Mouse (Mus musculus) intestine, postnatal 0 days (tissue): ENCODE measurements around the gene Nek4. TPM values are rescaled to one million over a fixed set of nuclear protein-coding genes. Genes with fewer than 3 reads are reported as not detected.

Experiments
- ATAC-seq: fragments of 200-750 bp; cut with Nextera tagmentation; 2 replicates; pipeline ENCODE4 v1.8.0; 2017; ENCODE audit warnings: mild to moderate bottlenecking, moderate TSS enrichment, moderate library complexity
- H3K27ac ChIP-seq: fragments of 300-500 bp; sonication (generic); 2 replicates; pipeline ENCODE4 v1.5.1; 2014; ENCODE audit warnings: mild to moderate bottlenecking, low read depth, low read length, moderate library complexity
- H3K27me3 ChIP-seq: fragments of 300-500 bp; sonication (generic); replicated peaks from 2 replicates; pipeline ENCODE4 v1.6.1; 2014; ENCODE audit warnings: low read length, mixed read lengths; ENCODE audit not compliant: control insufficient read depth, insufficient read depth
- H3K36me3 ChIP-seq: fragments of 300-500 bp; sonication (generic); 2 replicates; pipeline ENCODE4 v1.6.1; 2014; ENCODE audit warnings: mild to moderate bottlenecking, moderate library complexity; ENCODE audit not compliant: control insufficient read depth, insufficient read depth
- H3K4me1 ChIP-seq: fragments of 300-500 bp; sonication (generic); replicated peaks from 2 replicates; pipeline ENCODE4 v1.6.1; 2014; ENCODE audit warnings: antibody characterized with exemption, low read length, mixed read lengths; ENCODE audit not compliant: control insufficient read depth, insufficient read depth
- H3K4me2 ChIP-seq: fragments of 300-500 bp; sonication (generic); replicated peaks from 2 replicates; pipeline ENCODE4 v1.6.1; 2014; ENCODE audit warnings: low read depth, mild to moderate bottlenecking, moderate library complexity
- H3K4me3 ChIP-seq: fragments of 300-500 bp; sonication (generic); 2 replicates; pipeline ENCODE4 v1.5.1; 2014; ENCODE audit warnings: low read depth, low read length
- H3K9ac ChIP-seq: fragments of 300-500 bp; sonication (generic); 2 replicates; pipeline ENCODE4 v1.6.1; 2014; ENCODE audit warnings: mild to moderate bottlenecking, low read depth, low read length
- H3K9me3 ChIP-seq: fragments of 300-500 bp; sonication (generic); 2 replicates; pipeline ENCODE4 v1.6.1; 2016; ENCODE audit warnings: mixed run types; ENCODE audit not compliant: control insufficient read depth
- CTCF ChIP-seq: sonication (generic); IDR thresholded peaks from 2 replicates; pipeline ENCODE4 v1.5.1; 2016; ENCODE audit warnings: low read depth, mild to moderate bottlenecking, control low read depth, antibody characterized with exemption, moderate library complexity
- WGBS: fragments of 180-500 bp; shearing (Covaris S2); extraction: QIAGEN DNeasy Blood & Tissue Kit; methylation state at CpG from one replicate; pipeline ENCODE4 v1.1.7; 2014; 5-methylcytosine and 5-hydroxymethylcytosine counted together
- polyA plus RNA-seq: library from polyadenylated mRNA; unstranded; fragments of >200 nt; fragmentation: Nextera tagmentation; extraction: Ambion mirVana; gene quantifications from 2 replicates; pipeline ENCODE4 v1.2.1, GENCODE M21; 2015

Gene Nek4
- 2.9 and 3.0 TPM in 2 replicates for polyA plus RNA-seq

DNA sequence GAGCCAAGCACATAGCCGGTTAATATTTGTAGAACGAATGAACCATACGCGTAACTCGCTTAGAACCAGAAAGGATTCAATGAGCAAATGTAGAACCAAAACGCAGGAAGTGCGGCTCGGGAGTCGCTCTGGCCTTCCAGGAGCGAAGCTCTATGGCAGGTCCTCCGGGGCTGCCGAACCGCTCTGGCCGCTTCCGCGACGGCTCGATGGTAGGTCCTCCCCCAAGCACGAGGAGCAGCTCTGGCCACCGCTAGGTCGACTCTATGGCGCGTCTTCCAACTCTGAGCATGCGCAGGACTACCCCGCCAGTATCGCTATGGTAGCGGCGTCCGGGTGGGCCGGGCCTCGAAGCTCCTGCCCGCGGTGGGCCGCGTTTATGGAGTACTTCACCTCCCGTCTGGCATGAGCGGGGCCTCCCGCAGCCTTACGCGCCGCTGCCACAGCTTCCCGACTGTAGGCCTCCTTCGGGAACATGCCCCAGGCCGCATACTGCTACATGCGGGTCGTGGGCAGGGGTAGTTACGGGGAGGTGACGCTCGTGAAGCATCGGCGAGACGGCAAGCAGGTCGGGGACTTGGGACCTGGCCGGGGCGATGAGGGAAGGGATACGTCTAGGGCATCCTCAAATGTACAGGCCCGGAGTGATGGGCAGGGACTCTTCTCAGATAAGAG lies at the start of gene Nek4:
Nek4 (plus strand) TSS at position 224 of the 672 bp plus-strand sequence.
- Histone ChIP-seq H3K4me3 (peak within 1 kb of the TSS; percentile 84), H3K36me3 (no peaks in the 10 kb centered on the region), H3K4me2 (peak within 1 kb of the TSS; percentile 93), H3K4me1 (no peaks in the 10 kb centered on the region), H3K27me3 (no peaks in the 10 kb centered on the region), H3K27ac (no peak within 1 kb of the TSS; the same call in 1 of the 2 replicates), H3K9me3 (no peaks in the 10 kb centered on the region), H3K9ac (peak within 1 kb of the TSS; percentile 78)
- ATAC-seq, result peak; percentile 98
- under 1% methylated on average over 57 of the region's 57 CpGs for WGBS
- peak; percentile 46 for TF ChIP-seq CTCF

DNA sequence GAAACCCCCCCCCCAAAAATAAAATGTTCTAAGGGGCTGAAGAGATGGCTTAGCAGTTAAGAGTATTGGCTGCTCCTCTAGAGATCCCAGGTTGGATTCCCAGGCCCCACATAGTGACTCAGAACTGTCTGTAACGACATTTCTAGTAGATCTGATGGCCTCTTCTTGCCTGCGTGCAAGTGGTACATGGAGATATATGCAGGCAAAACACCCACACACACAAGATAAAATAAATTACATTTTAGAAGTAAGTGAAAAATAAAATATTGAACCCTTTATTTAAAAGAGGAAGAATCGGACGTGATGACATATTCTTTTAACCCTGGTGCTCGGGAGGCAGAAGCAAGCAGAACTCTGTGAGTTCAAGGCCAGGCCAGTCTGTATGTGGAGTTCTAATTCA lies 48.5 kb upstream of the Nek4 start:
- no peak overlapping the region for H3K27ac ChIP-seq
- no peaks in the 10 kb centered on the region for H3K27me3 ChIP-seq
- ATAC-seq, result no peak
- no peak overlapping the region for H3K4me3 ChIP-seq
- WGBS, result 82% methylated on average over 5 of the region's 5 CpGs
- H3K36me3 ChIP-seq, result no peaks in the 10 kb centered on the region
- no peak overlapping the region for H3K9ac ChIP-seq
- no peak for TF ChIP-seq CTCF
- no peak overlapping the region for H3K4me2 ChIP-seq
- H3K4me1 ChIP-seq, result no peaks in the 10 kb centered on the region
- no peaks in the 10 kb centered on the region for H3K9me3 ChIP-seq

DNA sequence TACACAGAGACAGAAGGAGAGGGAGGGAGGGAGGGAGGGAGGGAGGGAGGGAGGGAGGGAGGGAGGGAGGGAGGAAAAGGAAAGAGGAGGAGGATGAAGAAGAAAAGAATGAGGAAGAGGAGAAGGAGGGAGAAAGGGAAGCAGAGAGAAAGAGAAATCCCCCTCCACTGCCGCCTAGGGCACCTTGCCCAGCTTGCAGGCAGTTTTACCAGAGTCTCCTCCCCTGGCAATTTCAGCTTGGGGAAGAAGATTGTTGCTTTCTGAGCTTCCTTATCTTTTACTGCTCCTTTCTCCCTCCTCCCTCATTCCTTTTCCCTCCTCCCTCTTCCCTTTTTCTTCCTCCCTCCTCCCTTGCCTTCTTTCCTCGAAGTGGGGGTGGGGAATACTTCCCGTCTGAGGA lies 48.1 kb upstream of the Nek4 start:
- no peak overlapping the region for H3K4me3 ChIP-seq
- no peaks in the 10 kb centered on the region for H3K4me1 ChIP-seq
- H3K4me2 ChIP-seq, result no peak overlapping the region
- H3K9ac ChIP-seq, result no peak overlapping the region
- 61% methylated on average over 3 of the region's 3 CpGs for WGBS
- no peak for ATAC-seq
- no peaks in the 10 kb centered on the region for H3K27me3 ChIP-seq
- H3K9me3 ChIP-seq, result no peaks in the 10 kb centered on the region
- no peak for TF ChIP-seq CTCF
- H3K36me3 ChIP-seq, result no peaks in the 10 kb centered on the region
- no peak overlapping the region for H3K27ac ChIP-seq

DNA sequence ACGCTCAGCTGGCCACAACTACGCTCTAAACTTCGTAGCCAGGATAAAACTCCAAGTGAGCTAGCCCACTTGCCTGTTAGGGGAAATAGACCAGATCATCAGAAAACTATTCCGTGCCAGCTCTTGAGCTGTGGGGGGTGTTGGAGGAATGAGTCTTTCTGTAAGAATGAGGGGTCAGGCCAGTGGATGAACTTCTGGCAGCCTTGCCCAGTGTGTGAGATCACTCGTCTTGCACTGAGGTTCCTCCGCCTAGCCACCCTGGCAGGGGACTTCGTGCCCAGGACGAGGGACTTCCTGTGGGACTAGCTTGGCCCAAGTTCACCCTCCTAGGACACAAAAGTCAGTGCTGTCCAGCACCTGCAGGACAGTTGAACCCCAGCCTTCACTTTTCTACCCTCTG lies 46.9 kb upstream of the Nek4 start:
- 84% methylated on average over 8 of the region's 8 CpGs for WGBS
- ATAC-seq, result no peak

DNA sequence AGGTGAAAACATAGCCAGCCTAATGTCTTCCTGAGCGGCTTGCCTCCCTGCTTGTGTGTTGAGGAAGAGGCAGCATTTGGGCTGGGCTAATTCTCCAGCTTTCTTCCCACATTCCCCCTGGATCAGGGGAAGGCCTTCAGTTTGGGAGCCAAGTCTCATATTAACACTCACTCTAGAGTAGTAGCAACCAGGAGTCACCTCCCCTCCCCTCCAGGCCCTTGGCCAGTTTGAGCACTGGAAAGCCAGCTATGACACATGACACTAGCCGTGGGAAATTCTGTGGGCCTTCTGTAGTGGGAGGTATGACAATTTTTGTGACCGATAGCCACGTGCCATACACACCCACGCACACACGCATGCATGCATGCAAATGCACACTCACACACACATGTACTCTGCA lies 45.2 kb upstream of the Nek4 start:
- TF ChIP-seq CTCF, result no peak
- 86% methylated on average over 6 of the region's 6 CpGs for WGBS
- no peak overlapping the region for H3K27ac ChIP-seq

More for the DNA sequence above, 46.9 kb upstream of the Nek4 start:
- no peak for TF ChIP-seq CTCF
- H3K27me3 ChIP-seq, result no peaks in the 10 kb centered on the region
- H3K9ac ChIP-seq, result no peak overlapping the region
- H3K27ac ChIP-seq, result no peak overlapping the region
- H3K9me3 ChIP-seq, result no peaks in the 10 kb centered on the region
- H3K4me2 ChIP-seq, result no peak overlapping the region
- no peak overlapping the region for H3K4me3 ChIP-seq
- no peaks in the 10 kb centered on the region for H3K4me1 ChIP-seq
- no peaks in the 10 kb centered on the region for H3K36me3 ChIP-seq

DNA sequence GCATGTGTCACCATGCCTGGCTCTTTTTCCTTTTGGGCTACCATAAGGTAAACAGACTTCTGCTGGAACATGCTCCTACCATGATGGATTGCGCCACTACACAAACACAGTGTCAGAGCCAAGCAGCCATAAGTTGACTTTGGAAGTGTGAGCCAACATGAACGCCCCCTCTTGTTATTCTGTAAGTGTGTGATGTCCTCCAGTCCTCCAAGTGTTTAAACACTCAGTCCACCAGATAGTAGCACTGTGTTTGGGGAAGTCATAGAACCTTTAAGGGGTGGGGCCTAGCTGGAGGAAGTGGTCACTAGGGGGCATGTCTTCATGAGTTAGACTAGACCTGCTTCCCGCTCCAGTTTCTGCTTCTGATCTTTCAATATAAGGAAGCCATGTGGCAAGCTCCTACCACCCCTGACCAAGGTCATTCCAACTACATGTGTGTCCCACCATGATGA lies 43.3 kb upstream of the Nek4 start:
- Histone ChIP-seq H3K4me1 (0 out of 2 replicates have a peak, but pooled peaks cover under 1% of the 10 kb centered on the region), H3K36me3 (no peaks in the 10 kb centered on the region), H3K9ac (no peak overlapping the region), H3K27ac (no peak overlapping the region), H3K27me3 (no peaks in the 10 kb centered on the region), H3K9me3 (no peaks in the 10 kb centered on the region), H3K4me2 (no peak overlapping the region), H3K4me3 (no peak overlapping the region)
- peak; percentile 44 for TF ChIP-seq CTCF
- WGBS, result 44% methylated on average over 3 of the region's 3 CpGs
- ATAC-seq, result peak; percentile 43; the same call in 1 of the 2 replicates

More for the DNA sequence above, 45.2 kb upstream of the Nek4 start:
- H3K9me3 ChIP-seq, result no peaks in the 10 kb centered on the region
- H3K4me1 ChIP-seq, result no peaks in the 10 kb centered on the region
- H3K4me3 ChIP-seq, result no peak overlapping the region
- H3K9ac ChIP-seq, result no peak overlapping the region
- no peaks in the 10 kb centered on the region for H3K27me3 ChIP-seq
- no peaks in the 10 kb centered on the region for H3K36me3 ChIP-seq
- no peak overlapping the region for H3K4me2 ChIP-seq
- no peak for ATAC-seq
